Mouse (Mus musculus): ENCODE data around the gene Asnsd1. TPM values are rescaled to one million over a fixed set of nuclear protein-coding genes. Genes with fewer than 3 reads are reported as not detected.
A peak's percentile ranks its signal among the peaks of the same experiment; 100 is the strongest.
"Not testable (repeated sequence)": the region's sequence is repeated elsewhere in the genome, so short reads cannot be mapped to it uniquely, and the experiment has no call there.

Asnsd1 gene
- 10 to 100 TPM; 52.9 to 61.2 (median 57.3) TPM for total RNA-seq (2022)

- peak; percentile 99 for DNase-seq (ENCODE audit: low spot score)
These were observed at the start of gene Asnsd1, which contains the start of the genes Asdurf and Gm28551 for GRCm38 (mm10) chr1:53352327-53353261. Gene Asnsd1 (minus strand): TSS chr1:53352752. Gene Asdurf (minus strand): TSS chr1:53352619. Gene Gm28551 (minus strand): TSS chr1:53352667.

- DNase-seq (ENCODE audit: low spot score) = peak; percentile 2
These were observed 41.6 kb upstream of the Asnsd1 start for GRCm38 (mm10) chr1:53393936-53394760.

- DNase-seq (ENCODE audit: low spot score) = no peak
These were observed 36.2 kb upstream of the Asnsd1 start for GRCm38 (mm10) chr1:53388762-53389161.

GRCm38 (mm10) chr1:53384085-53384688 lies 31.6 kb upstream of the Asnsd1 start:
- DNase-seq (ENCODE audit: low spot score) = no peak

GRCm38 (mm10) chr1:53377731-53378130 lies 25.2 kb upstream of the Asnsd1 start:
- no peak for DNase-seq (ENCODE audit: low spot score)

GRCm38 (mm10) chr1:53375965-53376364 lies 23.4 kb upstream of the Asnsd1 start:
- DNase-seq (ENCODE audit: low spot score) = not testable (repeated sequence)

GRCm38 (mm10) chr1:53358988-53359387 lies 6.4 kb upstream of the Asnsd1 start:
- no peak for DNase-seq (ENCODE audit: low spot score)

- no peak for DNase-seq (ENCODE audit: low spot score)
These were observed 11.5 kb downstream of the Asnsd1 start for GRCm38 (mm10) chr1:53341071-53341470.

GRCm38 (mm10) chr1:53337403-53337802 lies 15.1 kb downstream of the Asnsd1 start:
- DNase-seq (ENCODE audit: low spot score) = not testable (repeated sequence)

GRCm38 (mm10) chr1:53335465-53335864 lies 17.1 kb downstream of the Asnsd1 start:
- no peak for DNase-seq (ENCODE audit: low spot score)

- DNase-seq (ENCODE audit: low spot score) = not testable (repeated sequence)
These were observed 19.0 kb downstream of the Asnsd1 start for GRCm38 (mm10) chr1:53333527-53333926.

GRCm38 (mm10) chr1:53324827-53325494 lies 27.6 kb downstream of the Asnsd1 start:
- DNase-seq (ENCODE audit: low spot score) = no peak

- no peak for DNase-seq (ENCODE audit: low spot score)
These were observed 28.3 kb downstream of the Asnsd1 start for GRCm38 (mm10) chr1:53324277-53324676.

- no peak for DNase-seq (ENCODE audit: low spot score)
These were observed 29.3 kb downstream of the Asnsd1 start for GRCm38 (mm10) chr1:53323254-53323653.

GRCm38 (mm10) chr1:53321662-53322344 lies 30.7 kb downstream of the Asnsd1 start:
- DNase-seq (ENCODE audit: low spot score) = no peak

- DNase-seq (ENCODE audit: low spot score) = peak; percentile 85
These were observed 39.3 kb downstream of the Asnsd1 start, which contains the start of gene Osgepl1 for GRCm38 (mm10) chr1:53312989-53313967. Gene Osgepl1 (plus strand): TSS chr1:53313624.

- DNase-seq (ENCODE audit: low spot score) = no peak
These were observed 52.0 kb downstream of the Asnsd1 start for GRCm38 (mm10) chr1:53300506-53300905.

GRCm38 (mm10) chr1:53296581-53297383 lies 55.8 kb downstream of the Asnsd1 start, which contains the start of the genes Pms1, Ormdl1 and Gm28778:
Gene Pms1 (minus strand): TSS chr1:53297018.
Gene Ormdl1 (plus strand): TSS chr1:53297095.
Gene Gm28778 (plus strand): TSS chr1:53297111.
- peak; percentile 95 for DNase-seq (ENCODE audit: low spot score)
